Mouse (Mus musculus): ENCODE results near the gene Isoc2a. TPM values are rescaled to one million over a fixed set of nuclear protein-coding genes. Genes with fewer than 3 reads are reported as not detected.

Isoc2a gene
- polyA plus RNA-seq, 1 experiment from 2014 or later: 2.3 TPM

GRCm38 (mm10) chr7:4842634-4843131 is 34.3 kb upstream of the Isoc2a start:
- H3K27me3 ChIP-seq (ENCODE audit: insufficient read depth, low read length): peaks cover 61% of the 10 kb centered on the region
- no peaks in the 10 kb centered on the region for H3K36me3 ChIP-seq (replicated peaks; ENCODE audit: insufficient read depth, low read length)
- ATAC-seq (0 out of 2 replicates have a peak, but pooled peaks have one; percentile 35), DNase-seq (peak; percentile 42)
- H3K4me1 ChIP-seq (ENCODE audit: insufficient read depth): peaks cover 8% of the 10 kb centered on the region
- H3K4me3 ChIP-seq (ENCODE audit: low read depth, low read length): no peak overlapping the region
- H3K9me3 ChIP-seq (ENCODE audit: low read length): no peaks in the 10 kb centered on the region; the same call in 1 of the 2 replicates
- no peak for TF ChIP-seq CTCF (IDR thresholded peaks at IDR 0.05; ENCODE audit: low read depth)
- TF ChIP-seq EP300 (IDR thresholded peaks at IDR 0.05; ENCODE audit: low read depth): no peak
- WGBS (ENCODE audit: insufficient replicate concordance): 2% methylated on average over 16 of the region's 16 CpGs
- no peak overlapping the region for H3K27ac ChIP-seq (ENCODE audit: low read depth)
- H3K4me2 ChIP-seq (ENCODE audit: low read depth, low read length): no peak overlapping the region
- no peak overlapping the region for H3K9ac ChIP-seq (replicated peaks)

GRCm38 (mm10) chr7:4843604-4844244 is 33.2 kb upstream of the Isoc2a start:
- Histone ChIP-seq H3K9me3 (ENCODE audit: low read length) (no peaks in the 10 kb centered on the region; the same call in 1 of the 2 replicates), H3K4me2 (ENCODE audit: low read depth, low read length) (no peak overlapping the region), H3K4me3 (ENCODE audit: low read depth, low read length) (no peak overlapping the region), H3K36me3 (replicated peaks; ENCODE audit: insufficient read depth, low read length) (no peaks in the 10 kb centered on the region), H3K27me3 (ENCODE audit: insufficient read depth, low read length) (peaks cover 55% of the 10 kb centered on the region), H3K27ac (ENCODE audit: low read depth) (no peak overlapping the region), H3K4me1 (ENCODE audit: insufficient read depth) (peaks cover 8% of the 10 kb centered on the region), H3K9ac (replicated peaks) (no peak overlapping the region)
- DNase-seq (no peak), ATAC-seq (no peak)
- TF ChIP-seq CTCF (IDR thresholded peaks at IDR 0.05; ENCODE audit: low read depth): no peak
- no peak for TF ChIP-seq EP300 (IDR thresholded peaks at IDR 0.05; ENCODE audit: low read depth)
- 3% methylated on average over 34 of the region's 34 CpGs for WGBS (ENCODE audit: insufficient replicate concordance)

GRCm38 (mm10) chr7:4844245-4844916 is 32.6 kb upstream of the Isoc2a start, which contains the start of gene Shisa7:
TSS of gene Shisa7 (minus strand) at chr7:4844696.
- Histone ChIP-seq H3K4me3 (ENCODE audit: low read depth, low read length) (peak within 1 kb of the TSS; percentile 4; the same call in 1 of the 2 replicates), H3K27me3 (ENCODE audit: insufficient read depth, low read length) (peaks cover 52% of the 10 kb centered on the region)

GRCm38 (mm10) chr7:4844917-4845309 is 32.0 kb upstream of the Isoc2a start:
- TF ChIP-seq EP300 (IDR thresholded peaks at IDR 0.05; ENCODE audit: low read depth) (no peak), CTCF (IDR thresholded peaks at IDR 0.05; ENCODE audit: low read depth) (no peak)
- no peak overlapping the region for H3K9ac ChIP-seq (replicated peaks)
- DNase-seq (peak; percentile 57), ATAC-seq (peak; percentile 64; the same call in 1 of the 2 replicates)
- no peak overlapping the region for H3K27ac ChIP-seq (ENCODE audit: low read depth)
- peaks cover 8% of the 10 kb centered on the region for H3K4me1 ChIP-seq (ENCODE audit: insufficient read depth)
- H3K36me3 ChIP-seq (replicated peaks; ENCODE audit: insufficient read depth, low read length): no peaks in the 10 kb centered on the region
- H3K9me3 ChIP-seq (ENCODE audit: low read length): no peaks in the 10 kb centered on the region; the same call in 1 of the 2 replicates
- WGBS (ENCODE audit: insufficient replicate concordance): 9% methylated on average over 13 of the region's 13 CpGs
- peak overlapping the region; percentile 4; the same call in 1 of the 2 replicates for H3K4me3 ChIP-seq (ENCODE audit: low read depth, low read length)
- no peak overlapping the region for H3K4me2 ChIP-seq (ENCODE audit: low read depth, low read length)
- peaks cover 48% of the 10 kb centered on the region for H3K27me3 ChIP-seq (ENCODE audit: insufficient read depth, low read length)

More at GRCm38 (mm10) chr7:4844245-4844916, 32.6 kb upstream of the Isoc2a start, which contains the start of gene Shisa7:
- H3K27ac ChIP-seq (ENCODE audit: low read depth): no peak within 1 kb of the TSS
- H3K4me1 ChIP-seq (ENCODE audit: insufficient read depth): peaks cover 8% of the 10 kb centered on the region
- no peaks in the 10 kb centered on the region for H3K36me3 ChIP-seq (replicated peaks; ENCODE audit: insufficient read depth, low read length)
- H3K4me2 ChIP-seq (ENCODE audit: low read depth, low read length): peak within 1 kb of the TSS; percentile 4; the same call in 1 of the 2 replicates
- no peak within 1 kb of the TSS for H3K9ac ChIP-seq (replicated peaks)
- DNase-seq (no peak), ATAC-seq (no peak)
- 4% methylated on average over 41 of the region's 41 CpGs for WGBS (ENCODE audit: insufficient replicate concordance)
- TF ChIP-seq CTCF (IDR thresholded peaks at IDR 0.05; ENCODE audit: low read depth) (no peak), EP300 (IDR thresholded peaks at IDR 0.05; ENCODE audit: low read depth) (no peak)
- H3K9me3 ChIP-seq (ENCODE audit: low read length): no peaks in the 10 kb centered on the region; the same call in 1 of the 2 replicates

GRCm38 (mm10) chr7:4849372-4849771 is 27.6 kb upstream of the Isoc2a start:
- ATAC-seq: no peak
- Histone ChIP-seq H3K9ac (replicated peaks) (no peak overlapping the region), H3K36me3 (replicated peaks; ENCODE audit: insufficient read depth, low read length) (no peaks in the 10 kb centered on the region), H3K4me2 (ENCODE audit: low read depth, low read length) (no peak overlapping the region), H3K27ac (ENCODE audit: low read depth) (no peak overlapping the region), H3K27me3 (ENCODE audit: insufficient read depth, low read length) (peaks cover 16% of the 10 kb centered on the region), H3K4me3 (ENCODE audit: low read depth, low read length) (no peak overlapping the region), H3K9me3 (ENCODE audit: low read length) (no peaks in the 10 kb centered on the region; the same call in 1 of the 2 replicates), H3K4me1 (ENCODE audit: insufficient read depth) (peaks cover 4% of the 10 kb centered on the region; the same call in 1 of the 2 replicates)
- 54% methylated on average over 9 of the region's 9 CpGs for WGBS (ENCODE audit: insufficient replicate concordance)
- no peak for DNase-seq
- no peak for TF ChIP-seq EP300 (IDR thresholded peaks at IDR 0.05; ENCODE audit: low read depth)
- no peak for TF ChIP-seq CTCF (IDR thresholded peaks at IDR 0.05; ENCODE audit: low read depth)
